Mouse (Mus musculus) urinary bladder, adult 2 months (tissue): ENCODE measurements around the gene Gm16181. TPM values are rescaled to one million over a fixed set of nuclear protein-coding genes. Genes with fewer than 3 reads are reported as not detected.
A peak's percentile ranks its signal among the peaks of the same experiment; 100 is the strongest.

Experiments
- DNase-seq: peaks from one replicate; pipeline ENCODE4 v3.0.0; 2022; ENCODE audit warnings: low spot score
- polyA plus RNA-seq: library from polyadenylated mRNA; depleted of rRNA; stranded (reverse); fragments of >200 nt; gene quantifications from 2 replicates; pipeline ENCODE4 v1.2.3, GENCODE M21; 2012; rRNA removed

Gene Gm16181
- polyA plus RNA-seq = 0.18 TPM in 1 of 2 replicates, not detected in the other

- DNase-seq = no peak
Measured at GRCm38 (mm10) chr17:35220156-35220952, at the start of gene Gm16181. Gene Gm16181 (plus strand): TSS chr17:35220834.

- DNase-seq = no peak
Measured at GRCm38 (mm10) chr17:35172445-35173234, 48.0 kb upstream of the Gm16181 start.

- DNase-seq = no peak
Measured at GRCm38 (mm10) chr17:35173329-35173728, 47.3 kb upstream of the Gm16181 start.

GRCm38 (mm10) chr17:35174201-35174977 lies 46.2 kb upstream of the Gm16181 start:
- no peak for DNase-seq

GRCm38 (mm10) chr17:35175382-35175781 lies 45.3 kb upstream of the Gm16181 start:
- no peak for DNase-seq

GRCm38 (mm10) chr17:35175968-35176367 lies 44.7 kb upstream of the Gm16181 start, which contains the start of gene Aif1:
Gene Aif1 (minus strand): TSS chr17:35176068.
- no peak for DNase-seq

GRCm38 (mm10) chr17:35178528-35178927 lies 42.1 kb upstream of the Gm16181 start:
- DNase-seq = peak; percentile 66

GRCm38 (mm10) chr17:35180093-35180492 lies 40.5 kb upstream of the Gm16181 start:
- no peak for DNase-seq

- DNase-seq = no peak
Measured at GRCm38 (mm10) chr17:35185639-35186611, 34.7 kb upstream of the Gm16181 start.

GRCm38 (mm10) chr17:35186681-35187080 lies 34.0 kb upstream of the Gm16181 start:
- DNase-seq = no peak

GRCm38 (mm10) chr17:35187345-35187744 lies 33.3 kb upstream of the Gm16181 start:
- no peak for DNase-seq

GRCm38 (mm10) chr17:35187959-35188610 lies 32.5 kb upstream of the Gm16181 start, which contains the start of gene Lst1:
Gene Lst1 (minus strand): TSS chr17:35188439.
- no peak for DNase-seq

- DNase-seq = no peak
Measured at GRCm38 (mm10) chr17:35189186-35189585, 31.4 kb upstream of the Gm16181 start.

- no peak for DNase-seq
Measured at GRCm38 (mm10) chr17:35190096-35190495, 30.5 kb upstream of the Gm16181 start.

GRCm38 (mm10) chr17:35191723-35192122 lies 28.9 kb upstream of the Gm16181 start:
- DNase-seq = no peak

GRCm38 (mm10) chr17:35192924-35193323 lies 27.7 kb upstream of the Gm16181 start:
- DNase-seq = no peak

- DNase-seq = no peak
Measured at GRCm38 (mm10) chr17:35193881-35194843, 26.5 kb upstream of the Gm16181 start, which contains the start of gene Ltb. Gene Ltb (plus strand): TSS chr17:35194439.

- DNase-seq = no peak
Measured at GRCm38 (mm10) chr17:35194844-35195630, 25.6 kb upstream of the Gm16181 start.
